Mouse (Mus musculus): ENCODE measurements around the gene Glrx2.

Gene Glrx2

GRCm38 (mm10) chr1:143745871-143746270 lies 29.7 kb downstream of the Glrx2 start:
- no peak for DNase-seq

DNA sequence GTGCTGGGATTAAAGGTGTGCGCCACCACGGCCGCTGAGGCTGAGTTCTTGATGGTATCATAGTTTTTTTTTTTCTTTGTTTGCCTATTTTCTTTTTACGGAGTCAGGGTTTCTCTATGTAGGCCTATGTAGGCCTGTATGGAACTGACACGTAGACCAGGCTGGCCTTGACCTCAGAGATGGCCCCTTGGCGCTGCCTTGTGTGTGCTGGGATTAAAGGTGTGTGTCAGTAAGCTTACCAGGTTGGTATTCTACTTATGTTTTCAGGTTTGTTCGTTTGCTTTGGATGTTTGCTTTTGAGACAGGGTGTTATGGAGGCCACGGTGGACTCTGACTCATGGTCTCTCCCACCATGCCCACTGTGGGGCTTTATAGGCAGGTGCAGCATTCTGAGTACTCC lies 46.0 kb downstream of the Glrx2 start:
- DNase-seq, result no peak

GRCm38 (mm10) chr1:143764443-143764842 lies 48.3 kb downstream of the Glrx2 start:
- no peak for DNase-seq

DNA sequence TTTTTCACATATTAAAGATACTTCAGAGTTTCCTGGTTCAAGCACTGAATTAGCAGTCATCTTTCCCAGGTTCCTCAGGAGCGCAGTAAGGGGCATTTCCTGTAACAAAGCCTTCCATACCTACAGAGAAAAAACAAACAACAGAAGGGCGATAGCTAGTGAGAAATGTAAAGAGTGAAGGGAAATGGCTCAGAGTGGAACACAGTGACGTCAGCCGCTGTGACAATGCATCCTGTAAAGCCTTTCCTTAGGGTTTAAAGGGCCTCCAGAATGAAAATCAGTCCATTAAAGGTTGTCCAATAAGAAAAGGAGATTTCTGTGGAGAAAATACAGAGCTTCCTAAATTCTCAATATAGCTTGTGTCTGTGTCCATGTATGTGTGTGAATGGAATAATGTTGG lies 49.7 kb downstream of the Glrx2 start:
- DNase-seq, result no peak

DNA sequence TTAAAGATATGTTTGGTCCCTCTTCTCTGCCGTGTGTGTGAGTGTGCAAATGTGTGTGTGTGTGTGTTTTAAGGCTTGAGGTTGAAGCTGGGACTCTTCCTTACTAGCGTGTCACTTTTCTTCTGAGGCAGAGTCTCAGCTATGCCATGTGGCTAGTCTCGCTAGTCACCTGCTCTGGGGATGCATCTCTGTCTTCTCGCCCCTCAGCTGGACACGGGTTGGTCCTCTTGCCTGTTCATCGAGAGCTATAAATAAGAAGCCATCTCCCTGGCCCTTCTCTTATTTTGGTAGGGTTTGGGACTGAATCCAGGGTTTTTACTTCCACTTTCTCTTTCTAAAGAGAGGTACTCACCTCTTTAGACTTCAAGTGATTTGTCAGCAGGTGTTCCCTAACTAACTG lies 50.1 kb downstream of the Glrx2 start:
- DNase-seq, result no peak

GRCm38 (mm10) chr1:143770444-143771109 lies 54.4 kb downstream of the Glrx2 start:
- DNase-seq, result no peak

- DNase-seq, result no peak
Measured at GRCm38 (mm10) chr1:143773082-143773481, 56.9 kb downstream of the Glrx2 start.

GRCm38 (mm10) chr1:143773909-143774308 lies 57.8 kb downstream of the Glrx2 start:
- no peak for DNase-seq

GRCm38 (mm10) chr1:143776446-143777411 lies 60.6 kb downstream of the Glrx2 start, which contains the start of the genes Trove2 and Uchl5:
Trove2 (minus strand) TSS chr1:143777068.
Uchl5 (plus strand) TSS chr1:143777272.
- peak; percentile 98 for DNase-seq

DNA sequence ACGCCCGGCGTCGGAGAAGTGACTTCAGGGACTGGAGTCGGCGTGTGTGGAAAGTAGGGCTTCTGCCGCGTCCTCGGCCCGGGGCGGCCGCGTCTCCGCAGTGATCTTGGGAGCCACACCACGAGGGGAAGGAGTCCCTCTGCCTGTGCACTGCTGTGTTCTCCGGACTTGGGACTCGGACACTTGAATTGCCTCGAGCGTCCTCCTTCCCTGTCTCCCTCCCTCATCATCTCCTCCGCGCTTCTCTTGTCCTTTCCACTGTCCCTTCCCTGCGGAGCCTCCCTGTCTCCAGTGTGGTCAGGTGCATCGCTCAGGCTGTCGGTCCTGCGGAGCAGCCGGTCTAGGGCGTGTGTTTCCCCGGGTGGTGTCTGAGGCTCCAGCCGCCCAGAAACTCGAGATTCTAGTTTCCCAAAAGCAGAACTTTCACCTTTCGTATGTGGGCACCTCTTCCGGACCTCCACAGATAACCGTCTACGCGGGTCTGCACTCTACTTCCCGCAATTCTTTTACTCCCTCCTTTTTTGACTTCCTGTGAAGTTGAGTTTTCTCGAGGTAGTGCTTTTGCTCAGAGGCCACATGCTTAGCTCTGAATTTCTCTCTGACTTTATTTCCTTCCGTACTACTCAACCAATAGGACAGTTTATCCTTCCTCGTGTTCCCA lies 61.5 kb downstream of the Glrx2 start:
- no peak for DNase-seq

- peak; percentile 8 for DNase-seq
Measured at GRCm38 (mm10) chr1:143788584-143789227, 72.6 kb downstream of the Glrx2 start.
